Mouse (Mus musculus) brown adipose tissue, adult 24 weeks (tissue): Measurements from ENCODE around the gene Gm9507. TPM values are rescaled to one million over a fixed set of nuclear protein-coding genes. Genes with fewer than 3 reads are reported as not detected.
"Not testable (repeated sequence)": the region's sequence is repeated elsewhere in the genome, so short reads cannot be mapped to it uniquely, and the experiment has no call there.

Source experiments
- H3K27ac ChIP-seq: fragments of 200-500 bp; replicated peaks from 2 replicates; pipeline ENCODE4 v1.5.1; 2012; ENCODE audit warnings: low read depth, mild to moderate bottlenecking, low read length
- H3K4me1 ChIP-seq: fragments of 200-500 bp; 2 replicates; pipeline ENCODE4 v1.6.1; 2012; ENCODE audit warnings: low read length, mixed read lengths; ENCODE audit not compliant: control insufficient read depth, insufficient read depth, insufficient read length
- H3K4me3 ChIP-seq: fragments of 200-500 bp; 2 replicates; pipeline ENCODE4 v1.5.1; 2012; ENCODE audit warnings: low read depth, mild to moderate bottlenecking, low read length, moderate library complexity; ENCODE audit not compliant: insufficient read depth
- polyA plus RNA-seq: library from polyadenylated mRNA; stranded (reverse); fragments of >200 nt; gene quantifications from 2 replicates; pipeline ENCODE4 v1.2.4, GENCODE M21; 2012; ENCODE audit not compliant: missing spikeins, insufficient read depth, insufficient read length

The Gm9507 gene
- polyA plus RNA-seq, 1 experiment: not detected

DNA sequence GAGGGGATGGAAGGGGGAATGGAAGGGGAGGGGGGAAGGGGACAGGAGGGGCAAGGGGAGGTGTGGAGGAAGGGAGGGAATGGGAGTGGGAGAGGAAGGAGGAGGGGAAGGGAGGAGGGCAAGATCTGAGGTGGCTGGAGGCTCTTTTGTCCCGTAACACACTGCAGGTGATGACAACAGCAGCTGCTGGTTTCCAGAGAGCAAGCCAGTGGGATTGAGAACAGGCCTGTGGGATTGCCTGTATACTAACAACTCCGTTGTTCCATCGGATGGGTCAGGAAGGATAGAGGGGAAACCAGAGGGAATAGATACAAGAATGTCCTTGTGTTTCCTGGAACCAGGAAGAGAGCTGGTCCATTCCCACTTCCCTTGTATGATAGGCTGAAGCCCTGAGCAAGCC lies 14.0 kb downstream of the Gm9507 start:
- H3K27ac ChIP-seq: no peak overlapping the region
- no peaks in the 10 kb centered on the region for H3K4me1 ChIP-seq
- H3K4me3 ChIP-seq: no peak overlapping the region

DNA sequence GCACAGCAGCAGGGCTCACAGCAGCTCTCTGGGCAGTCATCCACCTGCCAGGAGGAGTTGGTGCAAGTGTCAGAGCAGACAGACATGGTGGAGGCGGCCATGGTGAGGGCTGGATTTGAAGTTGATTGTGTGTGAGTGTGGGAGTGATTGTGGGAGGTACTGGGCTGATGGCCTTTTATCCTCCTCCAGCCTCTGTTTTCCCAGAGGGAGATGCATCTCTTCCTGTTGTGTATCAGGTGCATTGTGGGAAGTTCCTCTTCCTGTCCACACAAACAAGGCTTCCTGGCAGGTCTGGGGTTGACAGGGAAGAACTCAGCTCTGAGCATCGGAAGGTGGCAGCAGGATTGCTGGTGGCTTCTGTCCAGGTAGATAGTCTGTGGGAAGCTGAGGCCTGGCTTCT lies 16.7 kb downstream of the Gm9507 start, which contains the start of gene Gm9639:
Gene Gm9639, minus strand, starts transcription at position 101 of the 400 bp plus-strand sequence.
- Histone ChIP-seq H3K27ac (no peak within 1 kb of the TSS), H3K4me3 (no peak within 1 kb of the TSS), H3K4me1 (no peaks in the 10 kb centered on the region)

DNA sequence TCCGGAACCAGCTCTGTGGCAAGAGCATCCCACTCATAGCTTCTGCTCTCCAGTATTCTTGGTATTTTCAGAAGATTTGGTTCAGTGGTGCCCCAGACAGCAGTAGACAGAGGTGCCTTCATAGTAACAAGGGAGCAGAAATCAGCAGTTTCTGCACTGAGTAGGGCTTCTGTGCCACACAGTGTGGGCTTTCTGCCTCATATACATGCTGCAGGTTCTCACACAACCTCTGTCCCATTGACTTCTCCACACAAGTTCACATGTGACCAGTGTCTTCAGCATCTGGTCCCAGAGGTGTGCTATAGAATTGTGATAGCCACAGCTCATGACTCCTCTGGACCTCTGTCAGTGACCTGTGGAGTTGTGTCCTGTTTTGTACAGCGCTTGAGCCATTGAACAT lies 23.0 kb downstream of the Gm9507 start:
- H3K4me3 ChIP-seq: no peak overlapping the region
- no peaks in the 10 kb centered on the region for H3K4me1 ChIP-seq
- H3K27ac ChIP-seq: no peak overlapping the region

DNA sequence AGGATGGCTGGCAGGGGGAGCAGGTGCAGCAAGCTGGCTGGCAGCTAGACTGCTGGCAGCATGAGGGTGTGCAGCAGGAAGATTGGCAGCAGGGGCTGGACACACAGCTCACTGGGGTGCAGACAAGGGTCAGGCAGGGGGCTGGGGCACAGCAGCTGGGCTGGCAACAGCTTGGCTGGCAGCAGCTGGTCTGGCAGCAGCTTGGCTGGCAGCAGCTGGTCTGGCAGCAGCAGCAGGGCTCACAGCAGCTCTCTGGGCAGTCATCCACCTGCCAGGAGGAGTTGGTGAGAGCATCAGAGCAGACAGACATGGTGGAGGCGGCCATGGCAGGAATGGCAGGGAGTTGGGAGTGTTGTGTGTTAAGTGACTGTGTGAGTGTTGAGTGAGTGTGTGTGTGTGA lies 23.8 kb downstream of the Gm9507 start, which contains the start of gene Gm7137:
Gene Gm7137, minus strand, starts transcription at position 325 of the 400 bp plus-strand sequence.
- H3K4me3 ChIP-seq: not testable (repeated sequence)

DNA sequence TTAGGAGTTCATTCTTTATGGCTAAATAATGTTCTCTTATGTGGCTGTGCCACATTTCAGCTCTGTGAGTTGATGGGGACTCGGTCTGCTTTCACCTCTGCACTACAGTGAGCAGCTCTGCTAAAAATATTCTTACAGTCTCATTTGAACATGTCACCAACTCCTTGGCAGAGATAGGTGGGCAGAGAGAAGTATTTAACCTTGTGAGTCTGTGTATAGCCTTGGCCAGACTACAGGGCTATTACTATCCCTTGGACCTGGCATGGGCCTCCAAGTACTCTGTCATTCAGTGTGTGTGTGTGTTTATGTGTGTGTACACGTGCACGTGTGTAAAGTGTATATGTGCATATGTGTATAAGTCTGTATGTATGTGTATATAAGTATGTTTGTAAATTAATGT lies 28.2 kb downstream of the Gm9507 start:
- not testable (repeated sequence) for H3K4me3 ChIP-seq, H3K4me1 ChIP-seq, H3K27ac ChIP-seq

More for the DNA sequence above, 23.8 kb downstream of the Gm9507 start, which contains the start of gene Gm7137:
- not testable (repeated sequence) for H3K4me1 ChIP-seq, H3K27ac ChIP-seq

DNA sequence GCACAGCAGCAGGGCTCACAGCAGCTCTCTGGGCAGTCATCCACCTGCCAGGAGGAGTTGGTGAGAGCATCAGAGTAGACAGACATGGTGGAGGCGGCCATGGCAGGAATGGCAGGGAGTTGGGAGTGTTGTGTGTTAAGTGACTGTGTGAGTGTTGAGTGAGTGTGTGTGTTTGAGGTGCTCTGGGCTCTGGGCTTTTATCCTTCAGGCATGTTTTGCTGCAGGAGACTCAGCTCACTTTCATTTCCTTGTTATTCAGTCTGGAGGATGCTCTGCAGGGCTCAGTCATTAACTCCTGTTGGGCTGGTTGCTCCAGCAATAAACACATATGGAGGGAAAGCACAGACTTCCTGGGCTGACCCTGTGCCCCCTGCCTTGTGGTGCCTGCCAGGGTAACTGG lies 29.2 kb downstream of the Gm9507 start, which contains the start of gene Gm3250:
Gene Gm3250, minus strand, starts transcription at position 101 of the 400 bp plus-strand sequence.
- not testable (repeated sequence) for H3K4me3 ChIP-seq, H3K27ac ChIP-seq, H3K4me1 ChIP-seq

DNA sequence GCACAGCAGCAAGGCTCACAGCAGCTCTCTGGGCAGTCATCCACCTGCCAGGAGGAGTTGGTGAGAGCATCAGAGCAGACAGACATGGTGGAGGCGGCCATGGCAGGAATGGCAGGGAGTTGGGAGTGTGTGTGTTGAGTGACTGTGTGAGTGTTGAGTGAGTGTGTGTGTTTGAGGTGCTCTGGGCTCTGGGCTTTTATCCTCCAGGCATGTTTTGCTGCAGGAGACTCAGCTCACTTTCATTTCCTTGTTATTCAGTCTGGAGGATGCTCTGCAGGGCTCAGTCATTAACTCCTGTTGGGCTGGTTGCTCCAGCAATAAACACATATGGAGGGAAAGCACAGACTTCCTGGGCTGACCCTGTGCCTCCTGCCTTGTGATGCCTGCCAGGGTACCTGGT lies 34.8 kb downstream of the Gm9507 start, which contains the start of gene Gm7138:
Gene Gm7138, minus strand, starts transcription at position 101 of the 400 bp plus-strand sequence.
- H3K4me1 ChIP-seq, H3K4me3 ChIP-seq, H3K27ac ChIP-seq: not testable (repeated sequence)

DNA sequence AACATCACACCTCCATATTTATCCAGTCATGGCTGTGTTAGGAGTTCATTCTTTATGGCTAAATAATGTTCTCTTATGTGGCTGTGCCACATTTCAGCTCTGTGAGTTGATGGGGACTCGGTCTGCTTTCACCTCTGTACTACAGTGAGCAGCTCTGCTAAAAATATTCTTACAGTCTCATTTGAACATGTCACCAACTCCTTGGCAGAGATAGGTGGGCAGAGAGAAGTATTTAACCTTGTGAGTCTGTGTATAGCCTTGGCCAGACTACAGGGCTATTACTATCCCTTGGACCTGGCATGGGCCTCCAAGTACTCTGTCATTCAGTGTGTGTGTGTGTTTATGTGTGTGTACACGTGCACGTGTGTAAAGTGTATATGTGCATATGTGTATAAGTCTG lies 39.5 kb downstream of the Gm9507 start:
- H3K4me1 ChIP-seq, H3K4me3 ChIP-seq, H3K27ac ChIP-seq: not testable (repeated sequence)

DNA sequence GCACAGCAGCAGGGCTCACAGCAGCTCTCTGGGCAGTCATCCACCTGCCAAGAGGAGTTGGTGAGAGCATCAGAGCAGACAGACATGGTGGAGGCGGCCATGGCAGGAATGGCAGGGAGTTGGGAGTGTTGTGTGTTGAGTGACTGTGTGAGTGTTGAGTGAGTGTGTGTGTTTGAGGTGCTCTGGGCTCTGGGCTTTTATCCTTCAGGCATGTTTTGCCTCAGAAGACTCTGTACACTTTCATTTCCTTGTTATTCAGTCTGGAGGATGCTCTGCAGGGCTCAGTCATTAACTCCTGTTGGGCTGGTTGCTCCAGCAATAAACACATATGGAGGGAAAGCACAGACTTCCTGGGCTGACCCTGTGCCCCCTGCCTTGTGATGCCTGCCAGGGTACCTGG lies 40.4 kb downstream of the Gm9507 start, which contains the start of gene Gm3238:
Gene Gm3238, minus strand, starts transcription at position 101 of the 400 bp plus-strand sequence.
- H3K4me3 ChIP-seq, H3K27ac ChIP-seq: not testable (repeated sequence)

DNA sequence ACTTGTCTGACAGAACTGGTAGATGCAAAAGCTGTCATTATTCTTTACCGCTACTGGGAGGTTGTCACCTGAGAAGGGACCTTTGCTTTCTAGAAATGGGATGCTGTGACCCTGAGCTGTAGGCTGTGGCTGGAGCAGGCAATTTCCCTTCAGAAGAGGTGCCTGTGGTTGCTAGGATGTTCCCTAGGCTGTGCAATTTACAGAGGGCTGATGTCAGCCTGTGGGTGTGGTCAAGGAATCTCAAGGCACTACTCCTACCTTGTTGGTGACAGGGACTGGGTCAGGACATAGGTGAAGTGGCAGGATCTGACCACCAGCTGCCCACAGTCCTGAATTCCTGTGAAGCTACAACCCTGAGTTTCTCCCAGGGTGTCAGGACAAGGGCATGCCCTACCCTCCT lies 41.9 kb downstream of the Gm9507 start:
- no peak overlapping the region for H3K27ac ChIP-seq
- H3K4me3 ChIP-seq: no peak overlapping the region
- no peaks in the 10 kb centered on the region for H3K4me1 ChIP-seq

More for the DNA sequence above, 40.4 kb downstream of the Gm9507 start, which contains the start of gene Gm3238:
- not testable (repeated sequence) for H3K4me1 ChIP-seq

Other genes with a start within 250 kb of the Gm9507 start
- 88.8 and 92.4 TPM in 2 replicates for gene Pttg1ip, start 230.1 kb downstream of the Gm9507 start, polyA plus RNA-seq
- 58.1 and 84.9 TPM in 2 replicates for gene Sumo3, start 205.7 kb downstream of the Gm9507 start, polyA plus RNA-seq
- 16.0 and 45.5 TPM in 2 replicates for gene Gm49325, start 205.6 kb downstream of the Gm9507 start, polyA plus RNA-seq
- 23.3 and 26.1 TPM in 2 replicates for gene Ube2g2, start 189.6 kb downstream of the Gm9507 start, polyA plus RNA-seq
- gene Tspear, start 125.3 kb downstream of the Gm9507 start, polyA plus RNA-seq: not detected in 2 replicates
- gene Gm19402, start 121.1 kb downstream of the Gm9507 start, polyA plus RNA-seq: not detected in 2 replicates
- gene Gm9508, start 114.6 kb downstream of the Gm9507 start, polyA plus RNA-seq: not detected in 2 replicates
- gene Gm10272, start 105.2 kb downstream of the Gm9507 start, polyA plus RNA-seq: not detected in 2 replicates
- gene Gm10024, start 100.4 kb downstream of the Gm9507 start, polyA plus RNA-seq: not detected in 2 replicates
- not detected in 2 replicates for gene Gm10142, start 96.0 kb downstream of the Gm9507 start, polyA plus RNA-seq
- not detected in 2 replicates for gene Krtap12-1, start 91.2 kb downstream of the Gm9507 start, polyA plus RNA-seq
- not detected in 2 replicates for gene Gm10100, start 85.4 kb downstream of the Gm9507 start, polyA plus RNA-seq
- gene Gm18596, start 69.2 kb downstream of the Gm9507 start, polyA plus RNA-seq: not detected in 2 replicates
- gene Gm9736, start 60.5 kb downstream of the Gm9507 start, polyA plus RNA-seq: not detected in 2 replicates
- not detected in 2 replicates for gene Gm3233, start 52.2 kb downstream of the Gm9507 start, polyA plus RNA-seq
- gene Gm3238, start 40.5 kb downstream of the Gm9507 start, polyA plus RNA-seq: not detected in 2 replicates
- not detected in 2 replicates for gene Gm7138, start 34.9 kb downstream of the Gm9507 start, polyA plus RNA-seq
- not detected in 2 replicates for gene Gm3250, start 29.3 kb downstream of the Gm9507 start, polyA plus RNA-seq
- gene Gm7137, start 23.6 kb downstream of the Gm9507 start, polyA plus RNA-seq: not detected in 2 replicates
- gene Gm9639, start 16.8 kb downstream of the Gm9507 start, polyA plus RNA-seq: not detected in 2 replicates
- gene Gm19668, start 12.7 kb downstream of the Gm9507 start, polyA plus RNA-seq: not detected in 2 replicates
- not detected in 2 replicates for gene Gm2696, start 2.8 kb upstream of the Gm9507 start, polyA plus RNA-seq
- not detected in 2 replicates for gene Krtap10-4, start 15.3 kb upstream of the Gm9507 start, polyA plus RNA-seq
- not detected in 2 replicates for gene Krtap10-10, start 24.1 kb upstream of the Gm9507 start, polyA plus RNA-seq
- gene Gm36176, start 35.0 kb upstream of the Gm9507 start, polyA plus RNA-seq: not detected in 2 replicates
- gene Gm10318, start 41.0 kb upstream of the Gm9507 start, polyA plus RNA-seq: not detected in 2 replicates
- not detected in 2 replicates for gene Gm3285, start 50.1 kb upstream of the Gm9507 start, polyA plus RNA-seq
- 0.33 TPM in 1 of 2 replicates, not detected in the other for gene Lrrc3, start 90.7 kb upstream of the Gm9507 start, polyA plus RNA-seq
- gene Trpm2, start 158.7 kb upstream of the Gm9507 start, polyA plus RNA-seq: 0.63 TPM in 1 of 2 replicates, not detected in the other
- gene 1810043G02Rik, start 166.7 kb upstream of the Gm9507 start, polyA plus RNA-seq: 16.0 and 16.4 TPM in 2 replicates
- gene Pfkl, start 198.2 kb upstream of the Gm9507 start, polyA plus RNA-seq: 326 and 453 TPM in 2 replicates
- gene Dnmt3l, start 230.1 kb upstream of the Gm9507 start, polyA plus RNA-seq: 2.3 and 2.7 TPM in 2 replicates
- not detected in 2 replicates for gene Aire, start 231.8 kb upstream of the Gm9507 start, polyA plus RNA-seq